Mouse (Mus musculus) neural tube, embryonic 11.5 days (tissue): ENCODE measurements around the gene Adgrv1. TPM values are rescaled to one million over a fixed set of nuclear protein-coding genes. Genes with fewer than 3 reads are reported as not detected.

Experiments
- ATAC-seq: fragments of 200-750 bp; cut with Nextera tagmentation; 2 replicates; pipeline ENCODE4 v1.8.0; 2017; ENCODE audit warnings: moderate number of reproducible peaks, mild to moderate bottlenecking, moderate TSS enrichment, moderate library complexity; ENCODE audit not compliant: insufficient read depth, low FRiP score, low TSS enrichment
- DNase-seq: peaks from one replicate; pipeline ENCODE4 v3.0.0-alpha.2; 2015; ENCODE audit warnings: low spot score
- H3K27ac ChIP-seq: fragments of 300-500 bp; sonication (generic); 2 replicates; pipeline ENCODE4 v1.5.1; 2014; ENCODE audit warnings: low read depth, mild to moderate bottlenecking, low read length
- H3K27me3 ChIP-seq: fragments of 300-500 bp; sonication (generic); 2 replicates; pipeline ENCODE4 v1.6.1; 2014; ENCODE audit warnings: mild to moderate bottlenecking, low read length, mixed read lengths; ENCODE audit not compliant: control insufficient read depth, insufficient read depth
- H3K36me3 ChIP-seq: fragments of 300-500 bp; sonication (generic); 2 replicates; pipeline ENCODE4 v1.6.1; 2014; ENCODE audit warnings: mild to moderate bottlenecking, low read length, moderate library complexity, mixed read lengths; ENCODE audit not compliant: control insufficient read depth, insufficient read depth
- H3K4me1 ChIP-seq: fragments of 300-500 bp; sonication (generic); 2 replicates; pipeline ENCODE4 v1.6.1; 2014; ENCODE audit warnings: low read length, mixed read lengths; ENCODE audit not compliant: control insufficient read depth, insufficient read depth
- H3K4me2 ChIP-seq: fragments of 300-500 bp; sonication (generic); 2 replicates; pipeline ENCODE4 v1.6.1; 2014; ENCODE audit warnings: low read depth, mild to moderate bottlenecking, moderate library complexity
- H3K4me3 ChIP-seq: fragments of 300-500 bp; sonication (generic); 2 replicates; pipeline ENCODE4 v1.5.1; 2014; ENCODE audit warnings: low read depth, low read length
- H3K9ac ChIP-seq: fragments of 300-500 bp; sonication (generic); 2 replicates; pipeline ENCODE4 v1.6.1; 2014; ENCODE audit warnings: mild to moderate bottlenecking, low read length
- H3K9me3 ChIP-seq: fragments of 300-500 bp; sonication (generic); 2 replicates; pipeline ENCODE4 v1.6.1; 2016; ENCODE audit warnings: low read length; ENCODE audit not compliant: control insufficient read depth
- WGBS: fragments of 180-500 bp; shearing (Covaris S2); extraction: QIAGEN DNeasy Blood & Tissue Kit; methylation state at CpG from one replicate; pipeline ENCODE4 v1.1.7; 2014; 5-methylcytosine and 5-hydroxymethylcytosine counted together
- polyA plus RNA-seq: library from polyadenylated mRNA; unstranded; fragments of >200 nt; fragmentation: Nextera tagmentation; extraction: Ambion mirVana; gene quantifications from 2 replicates; pipeline ENCODE4 v1.2.1, GENCODE M21; 2014

Adgrv1 gene
- polyA plus RNA-seq, 1 experiment from 2014 or later: 35.1 TPM

GRCm38 (mm10) chr13:81354587-81354986 is 278.4 kb downstream of the Adgrv1 start:
- H3K9ac ChIP-seq: no peak overlapping the region
- H3K4me2 ChIP-seq: no peak overlapping the region
- H3K4me1 ChIP-seq: no peaks in the 10 kb centered on the region
- no peaks in the 10 kb centered on the region for H3K9me3 ChIP-seq
- H3K36me3 ChIP-seq: no peaks in the 10 kb centered on the region
- no peaks in the 10 kb centered on the region for H3K27me3 ChIP-seq
- WGBS: 95% methylated on average over 5 of the region's 5 CpGs
- no peak overlapping the region for H3K27ac ChIP-seq
- no peak overlapping the region for H3K4me3 ChIP-seq
- DNase-seq (no peak), ATAC-seq (no peak)

- WGBS: 85% methylated on average over 11 of the region's 11 CpGs
- H3K4me1 ChIP-seq: no peaks in the 10 kb centered on the region
- no peak overlapping the region for H3K9ac ChIP-seq
- no peaks in the 10 kb centered on the region for H3K27me3 ChIP-seq
- no peak overlapping the region for H3K4me3 ChIP-seq
- H3K9me3 ChIP-seq: no peaks in the 10 kb centered on the region
- H3K4me2 ChIP-seq: no peak overlapping the region
- H3K27ac ChIP-seq: no peak overlapping the region
- ATAC-seq: no peak
- no peak for DNase-seq
- no peaks in the 10 kb centered on the region for H3K36me3 ChIP-seq
Measured at GRCm38 (mm10) chr13:81352296-81352695, 280.7 kb downstream of the Adgrv1 start.

GRCm38 (mm10) chr13:81351462-81352155 is 281.3 kb downstream of the Adgrv1 start:
- Histone ChIP-seq H3K4me3 (no peak overlapping the region), H3K4me2 (no peak overlapping the region), H3K36me3 (no peaks in the 10 kb centered on the region), H3K9me3 (no peaks in the 10 kb centered on the region), H3K27me3 (no peaks in the 10 kb centered on the region), H3K27ac (no peak overlapping the region), H3K9ac (no peak overlapping the region), H3K4me1 (no peaks in the 10 kb centered on the region)
- peak; percentile 19 for DNase-seq
- WGBS: 68% methylated on average over 14 of the region's 14 CpGs
- ATAC-seq: no peak

GRCm38 (mm10) chr13:81347261-81347980 is 285.5 kb downstream of the Adgrv1 start:
- Histone ChIP-seq H3K4me1 (no peaks in the 10 kb centered on the region), H3K27ac (no peak overlapping the region), H3K4me2 (no peak overlapping the region), H3K9me3 (no peaks in the 10 kb centered on the region), H3K36me3 (no peaks in the 10 kb centered on the region), H3K27me3 (no peaks in the 10 kb centered on the region), H3K9ac (no peak overlapping the region), H3K4me3 (no peak overlapping the region)
- WGBS: 90% methylated on average over 15 of the region's 15 CpGs
- no peak for ATAC-seq
- DNase-seq: no peak

- no peaks in the 10 kb centered on the region for H3K27me3 ChIP-seq
- DNase-seq (no peak), ATAC-seq (no peak)
- H3K4me1 ChIP-seq: no peaks in the 10 kb centered on the region
- no peak overlapping the region for H3K9ac ChIP-seq
- 84% methylated on average over 2 of the region's 2 CpGs for WGBS
- no peak overlapping the region for H3K4me3 ChIP-seq
- no peaks in the 10 kb centered on the region for H3K9me3 ChIP-seq
- H3K4me2 ChIP-seq: no peak overlapping the region
- H3K27ac ChIP-seq: no peak overlapping the region
- no peaks in the 10 kb centered on the region for H3K36me3 ChIP-seq
Measured at GRCm38 (mm10) chr13:81342987-81343596, 289.9 kb downstream of the Adgrv1 start.

- H3K9me3 ChIP-seq: no peaks in the 10 kb centered on the region
- H3K27me3 ChIP-seq: no peaks in the 10 kb centered on the region
- H3K9ac ChIP-seq: no peak overlapping the region
- 68% methylated on average over 1 of the region's 1 CpGs for WGBS
- H3K27ac ChIP-seq: no peak overlapping the region
- H3K4me2 ChIP-seq: no peak overlapping the region
- ATAC-seq (no peak), DNase-seq (no peak)
- no peak overlapping the region for H3K4me3 ChIP-seq
- H3K4me1 ChIP-seq: no peaks in the 10 kb centered on the region
- H3K36me3 ChIP-seq: no peaks in the 10 kb centered on the region
Measured at GRCm38 (mm10) chr13:81335241-81335640, 297.7 kb downstream of the Adgrv1 start.

GRCm38 (mm10) chr13:81332018-81332417 is 300.9 kb downstream of the Adgrv1 start:
- WGBS: 37% methylated on average over 3 of the region's 3 CpGs
- H3K4me3 ChIP-seq: no peak overlapping the region
- no peak overlapping the region for H3K9ac ChIP-seq
- no peaks in the 10 kb centered on the region for H3K4me1 ChIP-seq
- no peaks in the 10 kb centered on the region for H3K9me3 ChIP-seq
- H3K27ac ChIP-seq: no peak overlapping the region
- H3K27me3 ChIP-seq: no peaks in the 10 kb centered on the region
- H3K36me3 ChIP-seq: no peaks in the 10 kb centered on the region
- DNase-seq: peak; percentile 23
- ATAC-seq: no peak
- H3K4me2 ChIP-seq: no peak overlapping the region

GRCm38 (mm10) chr13:81329762-81330161 is 303.2 kb downstream of the Adgrv1 start:
- Histone ChIP-seq H3K4me1 (no peaks in the 10 kb centered on the region), H3K36me3 (no peaks in the 10 kb centered on the region), H3K27ac (no peak overlapping the region), H3K9me3 (no peaks in the 10 kb centered on the region), H3K4me3 (no peak overlapping the region), H3K27me3 (no peaks in the 10 kb centered on the region), H3K9ac (no peak overlapping the region), H3K4me2 (no peak overlapping the region)
- ATAC-seq (no peak), DNase-seq (no peak)
- WGBS: 90% methylated on average over 5 of the region's 5 CpGs
